Mouse (Mus musculus): Measurements from ENCODE around the gene Clstn2.

DNA sequence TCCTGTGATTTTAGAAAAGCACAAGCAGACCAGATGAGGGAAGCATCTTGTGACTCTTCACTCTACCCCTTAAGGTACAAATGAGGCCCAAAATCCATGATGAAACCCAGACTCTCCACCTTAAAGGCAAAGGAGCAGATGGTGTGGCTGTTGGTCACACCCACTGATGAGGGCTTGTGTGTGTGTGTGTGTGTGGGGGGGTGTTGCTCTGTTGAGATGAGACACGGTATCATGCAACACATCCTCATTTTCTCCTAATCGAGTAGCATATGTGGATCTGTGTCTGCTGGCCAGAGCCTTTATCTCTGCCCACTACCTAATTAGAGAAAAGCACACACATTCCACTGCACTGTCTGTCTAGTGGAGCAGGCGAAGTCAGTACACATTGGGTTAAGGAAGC lies 387.2 kb downstream of the Clstn2 start:
- no peak for TF ChIP-seq CTCF (IDR thresholded peaks at IDR 0.05; ENCODE audit: borderline replicate concordance, insufficient read depth, low read depth, low read length)
- TF ChIP-seq POLR2A (IDR thresholded peaks at IDR 0.05; ENCODE audit: borderline replicate concordance, insufficient read depth, low read length): no peak

Data from cerebellum, adult 2 months (tissue).